Mouse (Mus musculus): ENCODE data around the gene Msi1. TPM values are rescaled to one million over a fixed set of nuclear protein-coding genes. Genes with fewer than 3 reads are reported as not detected.

Gene Msi1
- total RNA-seq, 2 experiments from 2014 or later, result not detected

Other genes with a start within 250 kb of the Msi1 start
- not detected in 2 replicates for gene Cabp1, start 235.2 kb upstream of the Msi1 start, total RNA-seq (2014; fragmentation: Nextera tagmentation)
- not detected in 2 replicates for gene Cabp1, start 235.2 kb upstream of the Msi1 start, total RNA-seq (2017)
- 92.9 and 109 TPM in 2 replicates for gene Pop5, start 193.8 kb upstream of the Msi1 start, total RNA-seq (2014; fragmentation: Nextera tagmentation)
- 74.0 and 75.4 TPM in 2 replicates for gene Pop5, start 193.8 kb upstream of the Msi1 start, total RNA-seq (2017)
- gene Rnf10, start 156.7 kb upstream of the Msi1 start, total RNA-seq (2014; fragmentation: Nextera tagmentation), result 70.1 and 93.7 TPM in 2 replicates
- 52.6 and 57.9 TPM in 2 replicates for gene Rnf10, start 156.7 kb upstream of the Msi1 start, total RNA-seq (2017)
- gene Coq5, start 149.9 kb upstream of the Msi1 start, total RNA-seq (2014; fragmentation: Nextera tagmentation), result 21.1 and 24.8 TPM in 2 replicates
- gene Coq5, start 149.9 kb upstream of the Msi1 start, total RNA-seq (2017), result 35.3 and 41.9 TPM in 2 replicates
- 491 and 531 TPM in 2 replicates for gene Dynll1, start 128.6 kb upstream of the Msi1 start, total RNA-seq (2014; fragmentation: Nextera tagmentation)
- 298 and 379 TPM in 2 replicates for gene Dynll1, start 128.6 kb upstream of the Msi1 start, total RNA-seq (2017)
- 75.1 and 80.7 TPM in 2 replicates for gene Srsf9, start 102.4 kb upstream of the Msi1 start, total RNA-seq (2014; fragmentation: Nextera tagmentation)
- gene Srsf9, start 102.4 kb upstream of the Msi1 start, total RNA-seq (2017), result 75.0 and 91.4 TPM in 2 replicates
- 48.0 and 50.2 TPM in 2 replicates for gene Gatc, start 88.4 kb upstream of the Msi1 start, total RNA-seq (2014; fragmentation: Nextera tagmentation)
- gene Gatc, start 88.4 kb upstream of the Msi1 start, total RNA-seq (2017), result 12.1 and 15.3 TPM in 2 replicates
- gene Triap1, start 88.4 kb upstream of the Msi1 start, total RNA-seq (2014; fragmentation: Nextera tagmentation), result 33.7 and 37.2 TPM in 2 replicates
- gene Triap1, start 88.4 kb upstream of the Msi1 start, total RNA-seq (2017), result 15.6 and 24.0 TPM in 2 replicates
- 446 and 566 TPM in 2 replicates for gene Cox6a1, start 80.6 kb upstream of the Msi1 start, total RNA-seq (2014; fragmentation: Nextera tagmentation)
- 56.7 and 64.4 TPM in 2 replicates for gene Cox6a1, start 80.6 kb upstream of the Msi1 start, total RNA-seq (2017)
- not detected in 2 replicates for gene Pla2g1b, start 36.7 kb downstream of the Msi1 start, total RNA-seq (2014; fragmentation: Nextera tagmentation)
- not detected in 2 replicates for gene Pla2g1b, start 36.7 kb downstream of the Msi1 start, total RNA-seq (2017)
- 9.2 and 23.1 TPM in 2 replicates for gene Sirt4, start 55.1 kb downstream of the Msi1 start, total RNA-seq (2014; fragmentation: Nextera tagmentation)
- 2.9 and 7.1 TPM in 2 replicates for gene Sirt4, start 55.1 kb downstream of the Msi1 start, total RNA-seq (2017)
- gene Pxn, start 77.1 kb downstream of the Msi1 start, total RNA-seq (2014; fragmentation: Nextera tagmentation), result 56.2 and 57.1 TPM in 2 replicates
- gene Pxn, start 77.1 kb downstream of the Msi1 start, total RNA-seq (2017), result 110 and 111 TPM in 2 replicates
- gene Rplp0, start 129.9 kb downstream of the Msi1 start, total RNA-seq (2014; fragmentation: Nextera tagmentation), result 2,324 and 2,796 TPM in 2 replicates
- gene Rplp0, start 129.9 kb downstream of the Msi1 start, total RNA-seq (2017), result 1,887 and 2,078 TPM in 2 replicates
- 26.9 and 43.5 TPM in 2 replicates for gene Gcn1l1, start 135.7 kb downstream of the Msi1 start, total RNA-seq (2014; fragmentation: Nextera tagmentation)
- gene Gcn1l1, start 135.7 kb downstream of the Msi1 start, total RNA-seq (2017), result 33.4 and 37.4 TPM in 2 replicates
- gene Rab35, start 202.3 kb downstream of the Msi1 start, total RNA-seq (2014; fragmentation: Nextera tagmentation), result 30.5 and 41.8 TPM in 2 replicates
- 22.7 and 23.9 TPM in 2 replicates for gene Rab35, start 202.3 kb downstream of the Msi1 start, total RNA-seq (2017)